Mouse (Mus musculus) limb, embryonic 15.5 days (tissue): Measurements from ENCODE around the gene Scimp. TPM values are rescaled to one million over a fixed set of nuclear protein-coding genes. Genes with fewer than 3 reads are reported as not detected.

ENCODE experiments used
- microRNA-seq: library from miRNA; unstranded; fragments of <30 nt; microRNA quantifications from one replicate; pipeline ENCODE4, GENCODE M21; 2016
- polyA plus RNA-seq: library from polyadenylated mRNA; unstranded; fragments of >200 nt; fragmentation: Nextera tagmentation; extraction: Ambion mirVana; gene quantifications from 2 replicates; pipeline ENCODE4 v1.2.1, GENCODE M21; 2015

Gene Scimp
- polyA plus RNA-seq, 1 experiment from 2014 or later = 0.27 TPM

Small RNA genes lying within 50 kb of the gene (microRNA-seq; reads per million reads assigned to microRNA genes)
- not detected for gene Gm22760

Other genes with a start within 250 kb of the Scimp start
- 14.1 TPM in 2 replicates for gene Mink1, start 249.7 kb downstream of the Scimp start, polyA plus RNA-seq
- gene 4930544D05Rik, start 196.7 kb downstream of the Scimp start, polyA plus RNA-seq = not detected in 2 replicates
- gene Chrne, start 193.4 kb downstream of the Scimp start, polyA plus RNA-seq = 0.41 TPM in 1 of 2 replicates, not detected in the other
- gene Gp1ba, start 173.5 kb downstream of the Scimp start, polyA plus RNA-seq = 0.26 and 0.29 TPM in 2 replicates
- 124 TPM in 2 replicates for gene Rnf167, start 165.4 kb downstream of the Scimp start, polyA plus RNA-seq
- 165 and 188 TPM in 2 replicates for gene Slc25a11, start 165.1 kb downstream of the Scimp start, polyA plus RNA-seq
- 1,605 and 1,679 TPM in 2 replicates for gene Pfn1, start 157.9 kb downstream of the Scimp start, polyA plus RNA-seq
- gene Eno3, start 155.4 kb downstream of the Scimp start, polyA plus RNA-seq = 71.5 and 252 TPM in 2 replicates
- gene Spag7, start 143.2 kb downstream of the Scimp start, polyA plus RNA-seq = 149 and 172 TPM in 2 replicates
- gene Camta2, start 124.5 kb downstream of the Scimp start, polyA plus RNA-seq = 12.9 and 14.8 TPM in 2 replicates
- gene Inca1, start 112.4 kb downstream of the Scimp start, polyA plus RNA-seq = 0.91 and 2.1 TPM in 2 replicates
- gene Kif1c, start 112.0 kb downstream of the Scimp start, polyA plus RNA-seq = 4.3 and 5.3 TPM in 2 replicates
- 7.3 and 7.9 TPM in 2 replicates for gene Zfp3, start 48.4 kb downstream of the Scimp start, polyA plus RNA-seq
- 26.7 and 33.7 TPM in 2 replicates for gene Rabep1, start 32.2 kb upstream of the Scimp start, polyA plus RNA-seq
- 103 and 115 TPM in 2 replicates for gene Nup88, start 157.4 kb upstream of the Scimp start, polyA plus RNA-seq
- 69.1 and 71.5 TPM in 2 replicates for gene Rpain, start 157.6 kb upstream of the Scimp start, polyA plus RNA-seq
- 197 and 200 TPM in 2 replicates for gene C1qbp, start 170.4 kb upstream of the Scimp start, polyA plus RNA-seq
- gene Dhx33, start 191.9 kb upstream of the Scimp start, polyA plus RNA-seq = 15.9 and 17.1 TPM in 2 replicates
- 40.8 and 43.3 TPM in 2 replicates for gene Mis12, start 207.0 kb upstream of the Scimp start, polyA plus RNA-seq
- gene Derl2, start 207.3 kb upstream of the Scimp start, polyA plus RNA-seq = 49.6 and 51.4 TPM in 2 replicates
- 151 and 165 TPM in 2 replicates for gene 6330403K07Rik, start 220.9 kb upstream of the Scimp start, polyA plus RNA-seq